Comparison of ENCODE assay signal across 23 mouse cellular contexts in the genomic region with DNA sequence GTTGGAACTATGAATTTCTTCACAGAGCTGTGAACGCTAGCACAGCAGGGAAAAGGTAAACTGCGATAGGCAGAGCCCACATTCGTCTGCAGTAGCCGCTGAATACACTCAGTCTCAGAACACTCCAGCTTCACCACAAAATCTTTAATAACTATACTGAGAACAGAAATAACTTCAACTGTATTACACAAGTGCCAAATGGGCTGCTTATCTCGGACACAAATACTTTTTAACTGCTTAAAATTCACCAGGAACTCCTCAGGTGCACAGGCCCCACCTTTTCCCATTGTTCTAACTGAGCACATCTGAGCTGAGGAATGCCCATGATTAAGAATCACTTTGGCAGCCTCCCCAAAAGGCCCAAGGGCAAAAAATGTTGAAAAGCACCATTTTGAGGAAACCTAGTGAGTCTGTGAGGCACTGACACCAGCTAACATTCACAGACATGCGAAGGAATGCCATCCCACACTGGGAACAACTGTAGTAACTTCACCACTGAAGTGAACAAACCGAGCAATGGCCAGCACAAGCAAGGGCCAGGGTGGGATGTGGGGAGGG. TPM values are rescaled to one million over a fixed set of nuclear protein-coding genes. Genes with fewer than 3 reads are reported as not detected.
DNase-seq lines count a peak whose midpoint lies in the region; ATAC-seq and TF ChIP-seq lines count a peak whose summit lies in the region.
"Had no signal": no experiment of that assay in that cellular context is flagged by ENCODE, and none has a peak within 500 bp of the region (broad histone marks: within the 10 kb centered on the region; RNA-seq: fewer than 3 reads in every experiment).

No protein-coding gene starts in this region.

- no peak for ATAC-seq in limb, embryonic 13.5 days (ENCODE audit: low FRiP score, low read depth)
- no peak for ATAC-seq in megakaryocyte-erythroid progenitor cell, adult 5-6 weeks (replicated peaks; ENCODE audit: low FRiP score, low TSS enrichment, poor library complexity, severe bottlenecking)
- ATAC-seq: CD4-positive, CD25-positive, alpha-beta regulatory T cell, adult 4 months; forebrain, postnatal 0 days had no signal

- no peak overlapping the region for H3K4me2 ChIP-seq in limb, embryonic 13.5 days (replicated peaks)
- H3K4me2 ChIP-seq: embryonic facial prominence, embryonic 15.5 days; heart, embryonic 13.5 days; hindbrain, embryonic 14.5 days; liver, embryonic 11.5 days; midbrain, embryonic 11.5 days had no signal

- 70% methylated on average over 7 of the region's 7 CpGs for whole genome bisulfite sequencing in liver, adult 2 months
- WGBS in limb, embryonic 13.5 days = 61% methylated on average over 7 of the region's 7 CpGs

- no peaks in the 10 kb centered on the region for H3K9me3 ChIP-seq in ES-E14 (ENCODE audit: control insufficient read depth, insufficient read depth, low read depth, low read length)
- no peaks in the 10 kb centered on the region for H3K9me3 ChIP-seq in limb, embryonic 13.5 days
- H3K9me3 ChIP-seq: embryonic facial prominence, embryonic 15.5 days; heart, embryonic 13.5 days had no signal

- H3K9ac ChIP-seq in liver, adult 2 months (ENCODE audit: low read depth, low read length) = no peak overlapping the region; the same call in 1 of the 2 replicates
- no peak overlapping the region for H3K9ac ChIP-seq in ES-E14 (ENCODE audit: insufficient read depth, low read depth, low read length, poor library complexity, severe bottlenecking)
- no peak overlapping the region; the same call in 1 of the 2 replicates for H3K9ac ChIP-seq in limb, embryonic 13.5 days
- H3K9ac ChIP-seq: embryonic facial prominence, embryonic 15.5 days; forebrain, postnatal 0 days; heart, embryonic 13.5 days; hindbrain, embryonic 14.5 days had no signal

- H3K4me3 ChIP-seq in liver, adult 2 months (ENCODE audit: insufficient read depth, low read depth, low read length) = no peak overlapping the region
- no peak overlapping the region for H3K4me3 ChIP-seq in ES-E14 (ENCODE audit: insufficient read depth in 1 of 2, low read depth in 1 of 2, low read length in 2 of 2, poor library complexity in 1 of 2, severe bottlenecking in 1 of 2)
- H3K4me3 ChIP-seq in limb, embryonic 13.5 days = no peak overlapping the region
- H3K4me3 ChIP-seq: embryonic facial prominence, embryonic 15.5 days; heart, embryonic 13.5 days had no signal

- H3K27ac ChIP-seq in liver, adult 2 months (replicated peaks; ENCODE audit: insufficient read depth, low read depth, low read length) = peak overlapping the region; percentile 97
- no peak overlapping the region for H3K27ac ChIP-seq in ES-E14 (ENCODE audit: insufficient read depth, low read depth, low read length, poor library complexity, severe bottlenecking)
- H3K27ac ChIP-seq in limb, embryonic 13.5 days = peak overlapping the region; percentile 81; the same call in 1 of the 2 replicates
- H3K27ac ChIP-seq: embryonic facial prominence, embryonic 15.5 days; hindbrain, embryonic 14.5 days had no signal

- TF ChIP-seq CTCF in liver, adult 2 months (IDR thresholded peaks at IDR 0.05; ENCODE audit: low read depth, low read length) = no peak

- H3K27me3 ChIP-seq in liver, adult 2 months (ENCODE audit: control insufficient read depth, insufficient read depth, low read length) = no peaks in the 10 kb centered on the region
- no peaks in the 10 kb centered on the region for H3K27me3 ChIP-seq in limb, embryonic 13.5 days
- H3K27me3 ChIP-seq: embryonic facial prominence, embryonic 15.5 days; heart, embryonic 13.5 days had no signal

- no peak for TF ChIP-seq POLR2A in liver, adult 2 months (IDR thresholded peaks at IDR 0.05; ENCODE audit: extremely low read depth, insufficient read depth, low read length)

- DNase-seq in adrenal gland, postnatal 14 days = peak; percentile 44
- DNase-seq in adrenal gland, adult 8-10 months = no peak
- DNase-seq in liver, adult 2 months (ENCODE audit: extremely low read depth, low read depth, low spot score) = no peak
- no peak for DNase-seq in liver
- peak; percentile 19 for DNase-seq in ES-E14 (ENCODE audit: low read depth, low spot score)
- no peak for DNase-seq in spleen, postnatal 4 days (ENCODE audit: low spot score in 2 of 2)
- DNase-seq: adrenal gland, postnatal 10 days; cerebellum, adult 11 months; cerebellum, postnatal 10 days; forebrain, postnatal 0 days; gastrocnemius, postnatal 36 days; kidney, adult 8-10 months; lung, postnatal 4 days; right cerebral cortex, postnatal 4 days had no signal

- peaks cover 14% of the 10 kb centered on the region for H3K36me3 ChIP-seq in liver, adult 2 months (ENCODE audit: control insufficient read depth, insufficient read depth, low read length)
- H3K36me3 ChIP-seq in ES-E14 (ENCODE audit: control insufficient read depth, insufficient read depth, low read length, poor library complexity, severe bottlenecking) = no peaks in the 10 kb centered on the region
- H3K36me3 ChIP-seq in limb, embryonic 13.5 days = peaks cover 13% of the 10 kb centered on the region; the same call in 1 of the 2 replicates
- H3K36me3 ChIP-seq: embryonic facial prominence, embryonic 15.5 days had no signal

- H3K79me2 ChIP-seq in liver, adult 2 months (ENCODE audit: control insufficient read depth, insufficient read depth, low read length) = no peaks in the 10 kb centered on the region; the same call in 1 of the 2 replicates

- in situ Hi-C loops in ES-E14 (cut with MboI; ENCODE audit: low sequenced_read_pairs in 2 of 2, unreplicated experiment in 2 of 2) = no loop called here

- peaks cover 23% of the 10 kb centered on the region for H3K4me1 ChIP-seq in liver, adult 2 months (ENCODE audit: control insufficient read depth, insufficient read depth, low read length)
- peaks cover 0 to 4% of the 10 kb centered on the region in 2 experiments; a peak in 1 of 4 replicates for H3K4me1 ChIP-seq in ES-E14 (ENCODE audit: control insufficient read depth in 2 of 2, insufficient read depth in 2 of 2, low read length in 2 of 2, poor library complexity in 1 of 2)
- H3K4me1 ChIP-seq in limb, embryonic 13.5 days = peaks cover 17% of the 10 kb centered on the region
- H3K4me1 ChIP-seq: embryonic facial prominence, embryonic 15.5 days; heart, embryonic 13.5 days had no signal

TF ChIP-seq in ES-E14, 5 proteins besides CTCF, POLR2A, EP300 and RAD21:
- TF ChIP-seq CHD2 (IDR thresholded peaks at IDR 0.05; ENCODE audit: low read depth, low read length) = no peak
- TF ChIP-seq MAFK (IDR thresholded peaks at IDR 0.05; ENCODE audit: insufficient read depth, low read depth, low read length) = no peak
- TF ChIP-seq HCFC1 (IDR thresholded peaks at IDR 0.05; ENCODE audit: borderline replicate concordance, insufficient read depth, low read length) = no peak
- TF ChIP-seq ZNF384 (IDR thresholded peaks at IDR 0.05; ENCODE audit: low read depth, low read length) = no peak
- TF ChIP-seq ZC3H11A (IDR thresholded peaks at IDR 0.05; ENCODE audit: borderline replicate concordance, low read depth, low read length) = no peak

RNA-seq across cellular contexts. Expression of a gene that starts 47.2 kb away (rescaled TPM):
- 177 and 191 TPM in 2 replicates for total RNA-seq in adrenal gland, postnatal 14 days (2021)
- total RNA-seq in adrenal gland, adult 8-10 months (2022) = 100 to 1,000 TPM; 147 to 176 (median 162) TPM
- 145 and 165 TPM in 2 replicates for total RNA-seq in liver, adult 2 months (2014; rRNA removed)
- polyA plus RNA-seq in liver, adult 2 months (2012; rRNA removed) = 37.1 and 44.2 TPM in 2 replicates
- total RNA-seq in ES-E14 (2012; rRNA removed) = 2.0 and 2.5 TPM in 2 replicates
- 42.2 and 42.4 TPM in 2 replicates for polyA plus RNA-seq in limb, embryonic 13.5 days (2015; fragmentation: Nextera tagmentation; extraction: Ambion mirVana)
- not detected in 2 replicates for total RNA-seq in megakaryocyte-erythroid progenitor cell, adult 5-6 weeks (2014; fragmentation: Nextera tagmentation)
- not detected in 2 replicates for total RNA-seq in megakaryocyte-erythroid progenitor cell, adult 5-6 weeks (2017)
- total RNA-seq: MEL had no signal
- polyA plus RNA-seq: CD4-positive, CD25-positive, alpha-beta regulatory T cell, adult 4 months had no signal

Comparison
In these comparisons a context has a peak if more than half of its experiments do, and no peak if none do; other contexts are left out.
1. DNase-seq: peak in adrenal gland, postnatal 14 days (single experiment) and ES-E14 (single experiment); none in adrenal gland, adult 8-10 months (single experiment), liver, adult 2 months (single experiment), liver (single experiment) and spleen, postnatal 4 days (0 of 2).
2. RNA of a gene that starts 47.2 kb away (total RNA-seq): 177 to 191 TPM in adrenal gland, postnatal 14 days, 147 to 176 TPM in adrenal gland, adult 8-10 months and 145 to 165 TPM in liver, adult 2 months; 2.0 to 2.5 TPM in ES-E14 and not detected in megakaryocyte-erythroid progenitor cell, adult 5-6 weeks; every median in the first group is over 10 times any median in the second.